Mouse (Mus musculus) hindbrain, embryonic 12.5 days (tissue): ENCODE results near the gene Unc119b. TPM values are rescaled to one million over a fixed set of nuclear protein-coding genes. Genes with fewer than 3 reads are reported as not detected.

ENCODE experiments used
- ATAC-seq: fragments of 200-750 bp; cut with Nextera tagmentation; 2 replicates; pipeline ENCODE4 v1.8.0; 2017; ENCODE audit warnings: moderate TSS enrichment; ENCODE audit not compliant: low FRiP score
- H3K27ac ChIP-seq: fragments of 300-500 bp; sonication (generic); 2 replicates; pipeline ENCODE4 v1.5.1; 2016; ENCODE audit warnings: mild to moderate bottlenecking
- H3K27me3 ChIP-seq: fragments of 300-500 bp; sonication (generic); 2 replicates; pipeline ENCODE4 v1.6.1; 2016; ENCODE audit warnings: mild to moderate bottlenecking
- H3K36me3 ChIP-seq: fragments of 300-500 bp; sonication (generic); 2 replicates; pipeline ENCODE4 v1.6.1; 2016; ENCODE audit warnings: mild to moderate bottlenecking
- H3K4me1 ChIP-seq: fragments of 300-500 bp; sonication (generic); 2 replicates; pipeline ENCODE4 v1.6.1; 2016
- H3K4me2 ChIP-seq: fragments of 300-500 bp; sonication (generic); replicated peaks from 2 replicates; pipeline ENCODE4 v1.6.1; 2016; ENCODE audit warnings: mild to moderate bottlenecking
- H3K4me3 ChIP-seq: fragments of 300-500 bp; sonication (generic); 2 replicates; pipeline ENCODE4 v1.5.1; 2016; ENCODE audit warnings: mild to moderate bottlenecking
- H3K9ac ChIP-seq: fragments of 300-500 bp; sonication (generic); 2 replicates; pipeline ENCODE4 v1.6.1; 2016; ENCODE audit warnings: mild to moderate bottlenecking, moderate library complexity
- H3K9me3 ChIP-seq: fragments of 300-500 bp; sonication (generic); replicated peaks from 2 replicates; pipeline ENCODE4 v1.6.1; 2016; ENCODE audit warnings: mild to moderate bottlenecking
- WGBS: fragments of 180-500 bp; shearing (Covaris S2); methylation state at CpG from one replicate; pipeline ENCODE4 v1.1.7; 2016; 5-methylcytosine and 5-hydroxymethylcytosine counted together
- polyA plus RNA-seq: library from polyadenylated mRNA; unstranded; fragments of >200 nt; fragmentation: Nextera tagmentation; extraction: Ambion mirVana; gene quantifications from 2 replicates; pipeline ENCODE4 v1.2.1, GENCODE M21; 2016

The Unc119b gene
- polyA plus RNA-seq, 1 experiment from 2014 or later: 62.0 TPM

GRCm38 (mm10) chr5:115145253-115145968, 10.6 kb upstream of the Unc119b start:
- Histone ChIP-seq H3K4me2 (no peak overlapping the region), H3K9ac (no peak overlapping the region), H3K4me3 (no peak overlapping the region), H3K9me3 (no peaks in the 10 kb centered on the region), H3K36me3 (peaks cover 60% of the 10 kb centered on the region), H3K4me1 (no peaks in the 10 kb centered on the region), H3K27me3 (no peaks in the 10 kb centered on the region), H3K27ac (no peak overlapping the region)
- no peak for ATAC-seq
- WGBS: 77% methylated on average over 11 of the region's 11 CpGs

- 75% methylated on average over 6 of the region's 6 CpGs for WGBS
- Histone ChIP-seq H3K4me2 (no peak overlapping the region), H3K27ac (no peak overlapping the region), H3K9ac (no peak overlapping the region), H3K4me1 (no peaks in the 10 kb centered on the region), H3K4me3 (no peak overlapping the region), H3K36me3 (peaks cover 51% of the 10 kb centered on the region), H3K27me3 (no peaks in the 10 kb centered on the region), H3K9me3 (no peaks in the 10 kb centered on the region)
- no peak for ATAC-seq
Measured at GRCm38 (mm10) chr5:115144471-115144870, 9.7 kb upstream of the Unc119b start.

DNA sequence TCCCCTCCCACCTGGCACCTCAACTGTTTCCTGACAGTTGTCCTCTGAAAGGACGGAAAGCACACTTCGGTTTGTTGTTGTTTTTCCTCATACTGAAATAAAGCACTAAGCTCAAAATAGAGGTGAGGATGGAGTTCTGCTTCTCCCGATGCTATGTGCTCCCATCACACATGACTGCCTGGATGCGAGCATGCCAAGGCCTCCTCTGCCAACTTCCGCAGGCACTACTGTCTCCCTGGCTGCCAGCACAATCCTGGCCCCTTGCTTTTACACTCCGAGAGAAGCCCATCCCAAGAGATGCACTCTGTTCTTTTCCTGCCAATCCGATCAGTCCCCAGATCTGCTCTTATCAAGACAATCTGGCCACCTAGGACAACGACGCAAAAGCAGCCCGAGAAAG, 8.8 kb upstream of the Unc119b start:
- ATAC-seq: no peak
- Histone ChIP-seq H3K4me1 (no peaks in the 10 kb centered on the region), H3K4me2 (no peak overlapping the region), H3K27me3 (no peaks in the 10 kb centered on the region), H3K27ac (no peak overlapping the region), H3K9ac (no peak overlapping the region), H3K4me3 (no peak overlapping the region), H3K9me3 (no peaks in the 10 kb centered on the region), H3K36me3 (peaks cover 43% of the 10 kb centered on the region)
- WGBS: 85% methylated on average over 10 of the region's 10 CpGs

GRCm38 (mm10) chr5:115142166-115142697, 7.5 kb upstream of the Unc119b start:
- Histone ChIP-seq H3K4me3 (no peak overlapping the region), H3K36me3 (peaks cover 30% of the 10 kb centered on the region)
- 93% methylated on average over 9 of the region's 9 CpGs for WGBS

DNA sequence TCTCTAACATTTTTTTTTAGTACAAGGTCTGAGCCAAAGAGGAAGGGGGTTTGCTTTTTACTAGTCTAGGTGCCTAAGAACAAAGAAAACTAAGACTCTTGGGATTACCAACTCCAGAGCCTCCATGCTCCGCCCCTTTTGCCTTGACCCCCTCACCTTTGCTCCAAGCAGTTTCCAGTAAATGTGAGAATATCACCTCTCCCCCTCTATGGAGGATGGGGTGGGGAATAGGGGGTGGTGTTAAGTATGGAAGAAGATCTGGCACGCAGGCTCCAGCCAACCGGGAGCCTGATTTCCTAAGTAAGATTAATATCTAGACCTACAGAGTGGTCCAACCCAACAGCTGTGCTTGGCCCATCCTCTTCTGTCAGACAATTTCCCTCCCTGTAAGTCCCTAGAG, 6.0 kb upstream of the Unc119b start:
- no peak overlapping the region for H3K4me3 ChIP-seq
- H3K27ac ChIP-seq: no peak overlapping the region
- 0 out of 2 replicates have a peak, but pooled peaks cover 6% of the 10 kb centered on the region for H3K27me3 ChIP-seq
- H3K36me3 ChIP-seq: peaks cover 15% of the 10 kb centered on the region
- no peak for ATAC-seq
- H3K4me2 ChIP-seq: no peak overlapping the region
- no peaks in the 10 kb centered on the region for H3K4me1 ChIP-seq
- H3K9ac ChIP-seq: no peak overlapping the region
- 77% methylated on average over 3 of the region's 3 CpGs for WGBS
- H3K9me3 ChIP-seq: no peaks in the 10 kb centered on the region

More at GRCm38 (mm10) chr5:115142166-115142697, 7.5 kb upstream of the Unc119b start:
- Histone ChIP-seq H3K9me3 (no peaks in the 10 kb centered on the region), H3K9ac (no peak overlapping the region), H3K27ac (no peak overlapping the region), H3K4me2 (no peak overlapping the region), H3K27me3 (0 out of 2 replicates have a peak, but pooled peaks cover 6% of the 10 kb centered on the region), H3K4me1 (no peaks in the 10 kb centered on the region)
- no peak for ATAC-seq

- WGBS: 76% methylated on average over 4 of the region's 4 CpGs
- no peak overlapping the region for H3K9ac ChIP-seq
- H3K27me3 ChIP-seq: 0 out of 2 replicates have a peak, but pooled peaks cover 6% of the 10 kb centered on the region
- no peak overlapping the region for H3K4me2 ChIP-seq
- H3K9me3 ChIP-seq: no peaks in the 10 kb centered on the region
- peaks cover under 1% of the 10 kb centered on the region; the same call in 1 of the 2 replicates for H3K4me1 ChIP-seq
- no peak overlapping the region for H3K27ac ChIP-seq
- H3K36me3 ChIP-seq: no peaks in the 10 kb centered on the region
- ATAC-seq: no peak
- no peak overlapping the region for H3K4me3 ChIP-seq
Measured at GRCm38 (mm10) chr5:115139124-115139523, 4.3 kb upstream of the Unc119b start.

GRCm38 (mm10) chr5:115133358-115134066, 1.3 kb downstream of the Unc119b start:
- H3K27ac ChIP-seq: no peak overlapping the region
- H3K36me3 ChIP-seq: peaks cover 16% of the 10 kb centered on the region
- peak overlapping the region; percentile 96 for H3K9ac ChIP-seq
- peaks cover 17% of the 10 kb centered on the region for H3K4me1 ChIP-seq
- 0 out of 2 replicates have a peak, but pooled peaks cover 6% of the 10 kb centered on the region for H3K27me3 ChIP-seq
- H3K4me3 ChIP-seq: peak overlapping the region; percentile 96
- 59% methylated on average over 6 of the region's 6 CpGs for WGBS
- no peak for ATAC-seq
- peak overlapping the region; percentile 73 for H3K4me2 ChIP-seq
- H3K9me3 ChIP-seq: no peaks in the 10 kb centered on the region

GRCm38 (mm10) chr5:115132465-115132864, 2.3 kb downstream of the Unc119b start:
- Histone ChIP-seq H3K4me2 (peak overlapping the region; percentile 73), H3K9me3 (no peaks in the 10 kb centered on the region), H3K27ac (no peak overlapping the region), H3K36me3 (peaks cover 25% of the 10 kb centered on the region), H3K27me3 (0 out of 2 replicates have a peak, but pooled peaks cover 3% of the 10 kb centered on the region), H3K4me1 (peaks cover 17% of the 10 kb centered on the region), H3K4me3 (no peak overlapping the region), H3K9ac (0 out of 2 replicates have a peak overlapping the region, but pooled peaks have one; percentile 10)
- 94% methylated on average over 8 of the region's 8 CpGs for WGBS
- no peak for ATAC-seq

DNA sequence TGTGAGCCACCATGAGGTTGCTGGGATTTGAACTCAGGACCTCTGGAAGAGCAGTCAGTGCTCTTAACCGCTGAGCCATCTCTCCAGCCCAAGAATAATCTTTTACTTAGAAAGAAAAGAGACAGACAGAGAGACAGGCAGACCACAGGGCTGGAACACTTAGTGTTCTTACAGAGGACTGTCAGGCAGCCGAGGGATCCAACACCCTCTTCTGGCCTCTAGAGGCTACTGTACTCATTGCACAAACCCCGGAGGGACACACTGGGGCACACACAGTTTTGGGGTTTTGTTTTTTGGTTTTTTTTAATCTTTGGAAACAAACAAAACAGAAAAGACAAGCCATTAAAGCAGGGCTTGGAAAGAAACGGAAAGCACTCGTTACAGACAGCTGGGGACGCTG, 5.4 kb downstream of the Unc119b start:
- no peak overlapping the region for H3K27ac ChIP-seq
- WGBS: 91% methylated on average over 6 of the region's 6 CpGs
- H3K9me3 ChIP-seq: no peaks in the 10 kb centered on the region
- no peak overlapping the region for H3K4me3 ChIP-seq
- ATAC-seq: no peak
- H3K4me2 ChIP-seq: no peak overlapping the region
- H3K36me3 ChIP-seq: peaks cover 46% of the 10 kb centered on the region
- H3K27me3 ChIP-seq: no peaks in the 10 kb centered on the region
- H3K9ac ChIP-seq: no peak overlapping the region
- H3K4me1 ChIP-seq: peaks cover 27% of the 10 kb centered on the region

GRCm38 (mm10) chr5:115127421-115128179, 7.2 kb downstream of the Unc119b start:
- WGBS: 95% methylated on average over 22 of the region's 22 CpGs
- Histone ChIP-seq H3K9ac (no peak overlapping the region), H3K4me3 (no peak overlapping the region), H3K27ac (no peak overlapping the region), H3K36me3 (peaks cover 56% of the 10 kb centered on the region), H3K4me1 (peaks cover 12% of the 10 kb centered on the region), H3K27me3 (no peaks in the 10 kb centered on the region), H3K4me2 (no peak overlapping the region), H3K9me3 (no peaks in the 10 kb centered on the region)
- ATAC-seq: no peak

DNA sequence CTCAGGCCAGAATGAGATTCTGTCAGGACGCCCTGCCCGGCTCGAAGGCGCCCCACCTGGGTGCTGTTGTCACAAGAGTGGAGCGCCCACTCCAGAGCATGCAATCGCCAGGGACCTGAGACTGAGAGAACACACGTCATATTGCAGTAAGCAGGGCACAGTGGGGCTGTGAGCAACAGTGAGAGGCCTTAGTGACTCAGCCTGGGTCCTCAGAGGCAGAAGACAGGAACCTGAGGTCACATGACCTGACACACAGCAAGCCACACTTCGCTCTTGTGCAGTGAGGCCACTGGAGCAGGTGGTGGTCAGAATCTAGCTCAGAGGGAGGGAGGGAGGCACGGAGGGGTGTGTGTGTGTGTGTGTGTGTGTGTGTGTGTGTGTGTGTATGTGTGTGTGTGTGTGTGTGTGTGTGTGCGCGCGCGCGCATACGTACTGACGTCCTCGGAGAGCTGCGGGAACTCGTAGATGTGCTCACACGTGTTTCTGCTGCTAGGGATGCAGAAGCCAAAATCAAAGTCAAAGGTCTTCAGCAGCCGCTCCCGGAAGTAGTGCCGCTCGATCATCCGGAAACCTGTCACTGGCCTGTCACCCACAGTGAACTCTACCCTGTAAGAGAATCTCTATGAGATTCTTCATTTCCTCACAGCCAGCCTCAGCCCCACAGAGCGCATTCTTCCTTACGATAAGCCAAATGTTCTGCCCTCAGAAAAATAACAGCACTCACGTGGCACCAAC, 8.0 kb downstream of the Unc119b start:
- no peak overlapping the region for H3K4me2 ChIP-seq
- no peak overlapping the region for H3K27ac ChIP-seq
- H3K36me3 ChIP-seq: peaks cover 61% of the 10 kb centered on the region
- H3K9ac ChIP-seq: no peak overlapping the region
- H3K4me3 ChIP-seq: no peak overlapping the region
- ATAC-seq: no peak
- no peaks in the 10 kb centered on the region for H3K9me3 ChIP-seq
- H3K4me1 ChIP-seq: peaks cover 10% of the 10 kb centered on the region; the same call in 1 of the 2 replicates
- H3K27me3 ChIP-seq: no peaks in the 10 kb centered on the region
- WGBS: 92% methylated on average over 28 of the region's 28 CpGs
